8 mouse cellular contexts compared by ENCODE assay signal in the genomic region with DNA sequence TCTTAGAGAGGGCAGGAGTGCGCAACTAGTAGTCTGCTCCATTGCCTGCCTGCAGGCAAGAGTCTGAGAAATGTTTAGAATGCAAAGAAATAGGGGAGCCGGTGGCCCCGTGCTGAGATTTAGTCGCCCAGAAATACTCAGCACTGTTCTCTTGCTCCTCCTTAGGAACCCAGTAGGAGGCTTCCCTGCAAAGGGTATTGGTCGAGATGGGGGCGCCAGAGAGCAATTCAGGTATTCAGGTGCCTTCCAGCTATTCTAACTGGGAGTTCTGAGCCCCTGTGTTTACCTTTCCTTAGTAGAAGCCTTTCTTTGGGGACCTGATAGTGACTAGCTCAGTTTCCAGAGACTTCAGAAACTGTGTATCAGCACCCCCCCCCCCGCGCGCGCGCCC. TPM values are rescaled to one million over a fixed set of nuclear protein-coding genes. Genes with fewer than 3 reads are reported as not detected.
DNase-seq lines count a peak whose midpoint lies in the region; ATAC-seq lines count a peak whose summit lies in the region.

No protein-coding gene starts in this region.

- intact Hi-C loops in left cerebral cortex, postnatal 4 days (cut with DNase I) = no loop called here
- intact Hi-C loops in left cerebral cortex, postnatal 25 days (cut with DNase I) = no loop called here

- peak overlapping the region; percentile 74 for H3K4me2 ChIP-seq in hindbrain, embryonic 15.5 days
- peak overlapping the region; percentile 59 for H3K4me2 ChIP-seq in liver, embryonic 15.5 days
- peak overlapping the region; percentile 62 for H3K4me2 ChIP-seq in neural tube, embryonic 14.5 days (ENCODE audit: low read depth, low read length)

- peak; percentile 57 for DNase-seq in left cerebral cortex, postnatal 4 days
- no peak for DNase-seq in left cerebral cortex, postnatal 25 days (ENCODE audit: low spot score in 2 of 2)
- peak; percentile 63 for DNase-seq in embryonic facial prominence, embryonic 10.5 days (ENCODE audit: low spot score)
- no peak for DNase-seq in yolk sac, embryonic 10.5 days (ENCODE audit: low spot score)
- no peak for DNase-seq in gastrocnemius, adult 18-20 months (ENCODE audit: low spot score)

- peaks cover 40% of the 10 kb centered on the region for H3K4me1 ChIP-seq in embryonic facial prominence, embryonic 10.5 days
- peaks cover 28% of the 10 kb centered on the region for H3K4me1 ChIP-seq in hindbrain, embryonic 15.5 days (replicated peaks)
- no peaks in the 10 kb centered on the region for H3K4me1 ChIP-seq in liver, embryonic 15.5 days (replicated peaks)
- H3K4me1 ChIP-seq in neural tube, embryonic 14.5 days (ENCODE audit: control insufficient read depth, insufficient read depth, low read length) = peaks cover 9% of the 10 kb centered on the region; the same call in 1 of the 2 replicates

- H3K9me3 ChIP-seq in embryonic facial prominence, embryonic 10.5 days = no peaks in the 10 kb centered on the region
- no peaks in the 10 kb centered on the region for H3K9me3 ChIP-seq in hindbrain, embryonic 15.5 days
- no peaks in the 10 kb centered on the region for H3K9me3 ChIP-seq in liver, embryonic 15.5 days (replicated peaks)
- no peaks in the 10 kb centered on the region for H3K9me3 ChIP-seq in neural tube, embryonic 14.5 days (ENCODE audit: control insufficient read depth, low read length)

- peak overlapping the region; percentile 28; the same call in 1 of the 2 replicates for H3K9ac ChIP-seq in hindbrain, embryonic 15.5 days
- no peak overlapping the region for H3K9ac ChIP-seq in liver, embryonic 15.5 days
- H3K9ac ChIP-seq in neural tube, embryonic 14.5 days (replicated peaks; ENCODE audit: low read depth, low read length) = 0 out of 2 replicates have a peak overlapping the region, but pooled peaks have one; percentile 16

- 0 out of 2 replicates have a peak, but pooled peaks have one; percentile 4 for ATAC-seq in hindbrain, embryonic 15.5 days (ENCODE audit: low FRiP score, low read depth)
- no peak for ATAC-seq in liver, embryonic 15.5 days (ENCODE audit: insufficient read depth)
- ATAC-seq in neural tube, embryonic 14.5 days (ENCODE audit: low read depth) = no peak

- H3K36me3 ChIP-seq in embryonic facial prominence, embryonic 10.5 days (replicated peaks) = no peaks in the 10 kb centered on the region
- no peaks in the 10 kb centered on the region for H3K36me3 ChIP-seq in hindbrain, embryonic 15.5 days
- H3K36me3 ChIP-seq in liver, embryonic 15.5 days (replicated peaks) = no peaks in the 10 kb centered on the region
- no peaks in the 10 kb centered on the region for H3K36me3 ChIP-seq in neural tube, embryonic 14.5 days (ENCODE audit: control insufficient read depth, insufficient read depth, low read length)

- 4% methylated on average over 11 of the region's 11 CpGs for WGBS in embryonic facial prominence, embryonic 10.5 days
- 16% methylated on average over 11 of the region's 11 CpGs for WGBS in hindbrain, embryonic 15.5 days
- WGBS in liver, embryonic 15.5 days (ENCODE audit: insufficient replicate concordance) = 3% methylated on average over 11 of the region's 11 CpGs
- WGBS in neural tube, embryonic 14.5 days = 5% methylated on average over 11 of the region's 11 CpGs

- peaks cover 96% of the 10 kb centered on the region for H3K27me3 ChIP-seq in embryonic facial prominence, embryonic 10.5 days (replicated peaks; ENCODE audit: low read depth, poor library complexity, severe bottlenecking)
- H3K27me3 ChIP-seq in hindbrain, embryonic 15.5 days = peaks cover 57% of the 10 kb centered on the region
- H3K27me3 ChIP-seq in liver, embryonic 15.5 days = peaks cover 73% of the 10 kb centered on the region
- peaks cover 44% of the 10 kb centered on the region for H3K27me3 ChIP-seq in neural tube, embryonic 14.5 days (ENCODE audit: control insufficient read depth, insufficient read depth, low read length)

- H3K27ac ChIP-seq in embryonic facial prominence, embryonic 10.5 days (replicated peaks) = no peak overlapping the region
- no peak overlapping the region; the same call in 1 of the 2 replicates for H3K27ac ChIP-seq in hindbrain, embryonic 15.5 days (replicated peaks)
- H3K27ac ChIP-seq in liver, embryonic 15.5 days (replicated peaks) = no peak overlapping the region
- H3K27ac ChIP-seq in neural tube, embryonic 14.5 days (ENCODE audit: low read depth, low read length) = no peak overlapping the region

- H3K4me3 ChIP-seq in embryonic facial prominence, embryonic 10.5 days = peak overlapping the region; percentile 55
- peak overlapping the region; percentile 40 for H3K4me3 ChIP-seq in hindbrain, embryonic 15.5 days
- H3K4me3 ChIP-seq in liver, embryonic 15.5 days (replicated peaks) = peak overlapping the region; percentile 39
- peak overlapping the region; percentile 26 for H3K4me3 ChIP-seq in neural tube, embryonic 14.5 days (ENCODE audit: low read depth, low read length)

RNA-seq across cellular contexts. Expression of a gene that starts 11.5 kb away (rescaled TPM):
- total RNA-seq in left cerebral cortex, postnatal 4 days (2021) = under 1 TPM; 0.18 to 0.70 TPM
- total RNA-seq in left cerebral cortex, postnatal 25 days (2021) = not detected
- 4.8 and 8.2 TPM in 2 replicates for polyA plus RNA-seq in embryonic facial prominence, embryonic 10.5 days (2016; fragmentation: Nextera tagmentation; extraction: Ambion mirVana)
- 34.6 and 37.3 TPM in 2 replicates for polyA plus RNA-seq in hindbrain, embryonic 15.5 days (2015; fragmentation: Nextera tagmentation; extraction: Ambion mirVana)
- polyA plus RNA-seq in liver, embryonic 15.5 days (2015; fragmentation: Nextera tagmentation; extraction: Ambion mirVana) = not detected in 2 replicates
- polyA plus RNA-seq in neural tube, embryonic 14.5 days (2014; fragmentation: Nextera tagmentation; extraction: Ambion mirVana) = 8.6 and 11.6 TPM in 2 replicates
- total RNA-seq in gastrocnemius, adult 18-20 months (2021) = not detected

Comparison
In these comparisons a context has a peak if more than half of its experiments do, and no peak if none do; other contexts are left out.
1. DNase-seq: peak in left cerebral cortex, postnatal 4 days (single experiment) and embryonic facial prominence, embryonic 10.5 days (single experiment); none in left cerebral cortex, postnatal 25 days (0 of 2), yolk sac, embryonic 10.5 days (single experiment) and gastrocnemius, adult 18-20 months (single experiment).
2. Peak in every context shown above with its lines, with median percentiles within 50 percentile points of each other: H3K4me3 ChIP-seq and H3K4me2 ChIP-seq.